Mouse (Mus musculus): ENCODE results near the gene Pla2g2d.

Gene Pla2g2d

DNA sequence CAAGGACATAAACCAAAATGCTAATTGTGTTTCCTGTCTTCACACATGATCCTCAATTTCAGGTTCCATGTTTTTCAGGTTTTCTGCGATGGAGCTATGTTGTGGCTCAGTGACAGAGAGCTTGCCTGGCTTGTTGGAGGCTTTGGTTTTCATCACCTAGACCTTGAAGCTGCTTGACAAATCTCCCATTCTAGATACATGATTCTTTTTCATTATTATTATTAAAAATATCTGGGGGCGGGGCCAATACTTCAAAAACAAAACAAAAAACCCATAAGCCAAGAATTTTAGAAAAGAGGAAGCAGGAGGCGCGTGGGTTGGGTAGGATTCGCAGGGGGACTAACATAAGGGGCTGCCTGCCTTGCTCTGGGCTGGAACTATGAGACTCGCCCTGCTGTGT lies at the start of gene Pla2g2d:
TSS of gene Pla2g2d (plus strand) at position 301 of the 400 bp plus-strand sequence.
- no peak for DNase-seq (ENCODE audit: low read depth in 1 of 2, low spot score in 2 of 2)

- no peak for DNase-seq (ENCODE audit: low read depth in 1 of 2, low spot score in 2 of 2)
Observed at GRCm38 (mm10) chr4:138725751-138726150, 49.8 kb upstream of the Pla2g2d start.

DNA sequence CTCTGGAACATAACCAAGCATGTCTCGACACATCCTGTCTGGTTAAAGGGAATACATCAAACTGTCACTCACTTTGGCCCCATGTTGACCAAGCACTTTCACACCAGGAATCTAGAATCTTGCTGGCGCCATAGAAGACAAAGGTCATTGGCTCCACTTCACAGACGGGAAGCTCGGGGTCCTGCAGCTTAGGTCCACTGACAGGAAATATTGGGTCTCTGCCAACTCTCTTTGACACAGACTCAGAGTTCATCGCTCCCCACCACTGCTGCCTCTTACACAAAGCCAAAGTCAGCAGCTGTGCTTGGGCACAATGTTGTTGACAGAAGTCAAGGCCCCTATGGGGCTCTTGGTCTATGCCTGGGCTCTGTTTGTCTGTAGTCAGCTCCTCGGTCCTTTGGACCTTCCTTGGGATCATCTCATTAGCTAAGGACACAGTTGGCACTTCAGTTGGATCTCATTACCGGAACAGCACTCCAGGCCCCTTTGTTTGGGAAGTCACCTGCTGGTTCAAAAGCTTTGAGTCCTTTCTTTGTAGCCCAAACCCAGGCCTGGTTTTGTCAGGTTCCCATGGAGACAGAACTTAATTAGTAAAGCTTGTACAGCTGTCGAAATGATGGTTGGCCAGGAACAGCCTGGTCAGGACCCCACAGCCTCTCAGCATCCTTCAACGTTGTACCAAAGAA lies 46.4 kb upstream of the Pla2g2d start:
- DNase-seq (ENCODE audit: low read depth in 1 of 2, low spot score in 2 of 2) = no peak

GRCm38 (mm10) chr4:138734105-138734504 lies 41.4 kb upstream of the Pla2g2d start:
- no peak for DNase-seq (ENCODE audit: low read depth in 1 of 2, low spot score in 2 of 2)

DNA sequence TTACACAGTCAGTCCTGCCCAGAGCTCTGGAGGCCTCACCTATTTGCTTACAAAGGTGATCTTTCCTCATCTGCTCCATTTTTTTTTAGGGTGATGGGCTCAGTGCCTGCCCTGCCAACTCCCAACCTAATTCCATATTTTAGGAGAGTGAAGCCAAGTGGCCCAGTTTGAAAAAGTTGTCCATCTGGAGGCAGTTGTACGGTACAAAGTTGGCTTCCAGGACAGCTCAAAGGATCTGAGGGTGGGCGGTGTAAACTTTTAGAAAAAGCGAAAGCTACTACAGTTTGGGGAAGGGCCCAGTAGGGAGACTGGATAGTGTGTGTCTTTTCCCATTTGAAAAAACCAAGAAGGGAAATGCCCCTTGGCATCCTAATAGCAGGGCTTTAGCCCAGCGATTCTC lies 40.7 kb upstream of the Pla2g2d start:
- no peak for DNase-seq (ENCODE audit: low read depth in 1 of 2, low spot score in 2 of 2)

DNA sequence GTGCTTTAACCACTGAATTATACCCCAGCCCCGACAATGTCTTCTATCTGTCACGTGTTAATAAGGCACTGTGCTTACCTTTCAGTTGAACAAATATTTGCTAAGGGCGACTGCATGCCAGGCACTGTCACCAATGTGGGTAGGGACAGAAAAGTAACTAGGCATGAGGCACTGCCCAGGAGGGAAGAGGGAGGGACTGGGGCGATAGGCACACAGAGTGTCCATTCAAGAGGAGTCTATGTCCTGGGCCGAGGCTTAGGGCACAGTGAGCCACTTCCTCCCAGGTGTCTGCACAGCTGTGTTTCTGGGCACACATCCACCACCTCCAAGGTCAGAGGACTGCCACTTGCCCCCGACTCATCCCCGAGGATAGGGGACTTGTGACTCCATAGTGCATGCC lies 38.5 kb upstream of the Pla2g2d start, which contains the start of gene Ubxn10:
TSS of gene Ubxn10 (minus strand) at position 137 of the 400 bp plus-strand sequence.
- DNase-seq (ENCODE audit: low read depth in 1 of 2, low spot score in 2 of 2) = no peak

- no peak for DNase-seq (ENCODE audit: low read depth in 1 of 2, low spot score in 2 of 2)
Observed at GRCm38 (mm10) chr4:138739136-138739851, 36.2 kb upstream of the Pla2g2d start.

- DNase-seq (ENCODE audit: low read depth in 1 of 2, low spot score in 2 of 2) = no peak
Observed at GRCm38 (mm10) chr4:138745884-138746283, 29.7 kb upstream of the Pla2g2d start.

GRCm38 (mm10) chr4:138746866-138747265 lies 28.7 kb upstream of the Pla2g2d start:
- no peak for DNase-seq (ENCODE audit: low read depth in 1 of 2, low spot score in 2 of 2)

DNA sequence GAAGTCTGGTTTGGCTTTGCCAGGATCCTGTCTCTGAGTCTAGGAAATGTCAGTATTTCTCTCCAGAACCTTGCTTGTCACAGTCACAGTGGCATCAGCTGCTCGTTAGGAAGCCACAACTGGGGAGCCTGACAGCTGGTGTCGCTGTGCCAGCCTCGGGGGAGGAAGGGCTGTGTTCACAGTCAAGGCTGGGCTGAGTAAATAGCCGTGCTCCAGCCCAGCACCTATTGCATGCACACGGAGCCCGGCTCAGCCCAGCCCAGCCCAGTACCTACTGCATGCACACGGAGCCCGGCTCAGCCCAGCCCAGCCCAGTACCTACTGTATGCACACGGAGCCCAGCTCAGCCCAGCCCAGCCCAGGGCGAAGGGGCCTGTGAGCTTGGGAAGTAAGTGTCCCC lies 27.7 kb upstream of the Pla2g2d start:
- no peak for DNase-seq (ENCODE audit: low read depth in 1 of 2, low spot score in 2 of 2)

DNA sequence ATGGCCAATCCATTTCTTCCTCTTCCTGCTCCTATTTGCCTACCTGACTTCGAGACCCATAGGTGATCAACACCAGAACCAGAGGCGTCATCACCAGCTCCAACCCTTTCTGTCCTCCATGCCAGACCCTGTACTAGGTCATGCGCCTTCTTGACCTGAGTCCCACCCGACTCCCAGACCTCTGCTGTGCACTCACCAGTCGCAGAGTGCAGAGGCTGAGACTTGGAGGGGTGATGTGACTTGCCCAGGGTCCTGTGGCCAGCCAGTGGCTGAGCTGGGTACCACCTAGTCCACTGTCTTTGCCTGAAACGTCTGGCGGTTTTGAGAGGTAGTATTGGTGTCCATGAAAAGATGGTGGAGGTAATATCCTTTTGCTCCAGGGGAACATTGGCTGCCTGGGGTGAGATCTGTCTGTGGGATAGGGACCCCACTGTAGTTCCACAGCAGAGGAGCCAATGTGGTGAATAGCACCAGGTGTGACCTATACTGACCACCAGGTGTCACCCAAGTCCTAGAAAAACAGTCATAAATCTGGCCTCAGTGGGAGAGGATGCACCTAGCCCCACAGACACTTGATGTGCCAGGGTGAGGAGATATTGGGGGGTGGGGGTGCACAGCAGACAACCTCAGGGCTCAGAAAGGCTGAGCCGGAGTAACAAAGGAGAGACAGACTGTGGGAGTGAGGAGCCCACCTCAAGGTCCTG lies 27.0 kb upstream of the Pla2g2d start:
- no peak for DNase-seq (ENCODE audit: low read depth in 1 of 2, low spot score in 2 of 2)

DNA sequence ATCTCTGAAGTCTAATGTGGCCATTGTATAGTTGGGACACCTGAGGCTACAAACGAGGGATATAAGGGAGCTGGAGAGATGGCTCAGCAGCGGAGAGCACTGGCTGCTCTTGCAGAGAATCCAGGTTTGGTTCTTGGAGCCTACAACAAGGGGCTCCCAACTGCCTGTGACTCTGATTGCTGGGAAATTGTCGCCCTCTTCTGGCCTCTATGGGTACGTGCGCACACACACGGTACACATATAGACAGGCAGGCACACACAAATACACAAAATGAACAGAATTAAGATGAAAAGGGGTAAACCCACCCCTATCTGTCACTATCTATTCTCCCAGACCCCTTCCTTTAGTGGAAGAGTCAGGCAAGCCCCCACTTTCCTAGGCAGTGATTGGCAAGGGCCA lies 22.9 kb upstream of the Pla2g2d start:
- DNase-seq (ENCODE audit: low read depth in 1 of 2, low spot score in 2 of 2) = no peak

- DNase-seq (ENCODE audit: low read depth in 1 of 2, low spot score in 2 of 2) = no peak
Observed at GRCm38 (mm10) chr4:138753608-138754007, 21.9 kb upstream of the Pla2g2d start.

GRCm38 (mm10) chr4:138754432-138754831 lies 21.1 kb upstream of the Pla2g2d start:
- DNase-seq (ENCODE audit: low read depth in 1 of 2, low spot score in 2 of 2) = no peak

DNA sequence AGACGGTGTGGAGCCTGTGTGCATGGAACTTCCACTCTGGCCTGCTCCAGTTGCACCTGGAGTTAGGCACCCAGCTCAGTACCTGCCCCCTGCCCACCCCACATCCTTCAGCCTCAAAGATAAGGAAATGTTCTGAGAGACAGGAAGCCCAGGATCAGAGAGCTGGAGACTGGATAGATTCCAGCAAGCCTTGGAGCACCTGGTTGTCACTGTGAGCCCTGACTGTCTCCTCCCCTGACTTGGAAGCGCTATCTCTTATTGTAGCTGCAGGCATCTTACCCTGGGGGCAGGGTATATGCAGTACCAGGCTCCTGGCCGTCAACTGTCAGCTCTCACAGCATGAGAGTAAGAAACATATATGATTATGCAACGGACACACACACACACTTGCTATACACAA lies 20.1 kb upstream of the Pla2g2d start:
- DNase-seq (ENCODE audit: low read depth in 1 of 2, low spot score in 2 of 2) = no peak

DNA sequence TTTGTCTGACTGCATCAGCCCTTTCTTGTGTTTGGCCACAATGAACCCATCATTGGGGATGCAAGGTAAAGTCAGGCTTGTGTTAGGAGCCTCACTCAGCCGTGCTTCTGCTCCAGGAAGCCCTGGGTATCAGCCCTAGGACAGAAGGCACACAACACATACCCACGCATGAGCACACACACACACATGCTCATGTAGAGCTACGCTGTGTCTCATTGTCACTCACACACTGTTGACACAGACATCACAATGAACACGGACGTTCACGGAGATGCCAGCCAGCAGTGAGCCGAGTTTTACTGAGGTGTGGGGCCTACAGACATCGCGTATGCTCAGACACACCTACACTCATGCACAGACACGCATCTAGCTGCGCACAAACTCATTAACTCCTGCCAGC lies 19.6 kb upstream of the Pla2g2d start:
- no peak for DNase-seq (ENCODE audit: low read depth in 1 of 2, low spot score in 2 of 2)

DNA sequence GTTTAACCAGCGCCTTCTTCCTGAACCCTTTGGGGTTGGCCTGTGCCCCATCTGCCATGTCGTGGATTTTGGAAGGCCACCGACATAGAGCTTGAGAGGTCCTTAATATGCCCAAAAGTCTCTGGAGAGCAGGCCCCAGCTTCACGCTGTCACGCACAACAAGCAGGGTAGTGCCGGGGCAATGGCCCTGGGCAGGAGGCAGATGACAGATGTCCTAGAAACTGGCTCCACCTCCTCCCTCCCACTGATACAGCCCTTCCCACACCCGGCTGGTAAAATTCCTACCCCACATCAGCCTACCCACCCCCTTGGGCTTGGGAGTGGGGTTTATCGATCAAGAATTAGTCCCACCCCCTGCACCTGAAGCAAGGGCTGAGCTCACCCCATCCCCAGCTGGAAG lies 18.1 kb upstream of the Pla2g2d start, which contains the start of gene Pla2g2f:
TSS of gene Pla2g2f (minus strand) at position 211 of the 400 bp plus-strand sequence.
- DNase-seq (ENCODE audit: low read depth in 1 of 2, low spot score in 2 of 2) = no peak

DNA sequence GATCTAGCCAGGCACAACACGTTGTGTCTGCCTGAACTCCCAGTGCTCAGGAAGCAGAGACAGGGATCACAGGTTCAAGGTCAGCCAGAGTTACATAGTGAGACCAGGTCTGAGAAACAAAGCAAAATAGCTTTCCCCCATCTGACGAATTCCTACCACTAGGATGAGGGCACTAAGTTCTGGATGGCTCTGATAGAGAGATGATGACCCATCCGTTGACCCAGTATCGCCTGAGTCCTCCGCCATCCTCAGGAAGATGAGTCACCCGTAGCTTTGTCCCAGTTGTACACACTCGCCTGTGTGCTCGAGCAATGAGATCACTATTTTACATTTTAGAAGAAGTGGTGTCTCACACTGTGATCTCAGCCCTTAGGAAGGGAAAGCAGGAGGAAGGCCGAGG lies 13.3 kb upstream of the Pla2g2d start:
- DNase-seq (ENCODE audit: low read depth in 1 of 2, low spot score in 2 of 2) = no peak

GRCm38 (mm10) chr4:138771970-138772369 lies 3.6 kb upstream of the Pla2g2d start:
- no peak for DNase-seq (ENCODE audit: low read depth in 1 of 2, low spot score in 2 of 2)

GRCm38 (mm10) chr4:138772386-138772785 lies 3.1 kb upstream of the Pla2g2d start:
- no peak for DNase-seq (ENCODE audit: low read depth in 1 of 2, low spot score in 2 of 2)

GRCm38 (mm10) chr4:138777417-138778407 lies 2.2 kb downstream of the Pla2g2d start:
- no peak for DNase-seq (ENCODE audit: low read depth in 1 of 2, low spot score in 2 of 2)
